Mouse (Mus musculus) c-Kit-positive CD71-positive TER-119-positive erythroid progenitor cells, embryonic 14.5 days (primary cell): Measurements from ENCODE around the gene Eif2ak4.

Experiments
- DNase-seq: peaks from one replicate; pipeline ENCODE4 v3.0.0-alpha.2; 2013; ENCODE audit warnings: low spot score

Gene Eif2ak4

GRCm38 (mm10) chr2:118405568-118405967 is 17.1 kb downstream of the Eif2ak4 start:
- no peak for DNase-seq

GRCm38 (mm10) chr2:118406811-118407210 is 18.4 kb downstream of the Eif2ak4 start:
- DNase-seq = no peak

GRCm38 (mm10) chr2:118408336-118408895 is 20.0 kb downstream of the Eif2ak4 start:
- DNase-seq = no peak

GRCm38 (mm10) chr2:118412821-118413220 is 24.4 kb downstream of the Eif2ak4 start:
- no peak for DNase-seq

GRCm38 (mm10) chr2:118415601-118416355 is 27.4 kb downstream of the Eif2ak4 start:
- no peak for DNase-seq

GRCm38 (mm10) chr2:118418076-118418475 is 29.7 kb downstream of the Eif2ak4 start:
- no peak for DNase-seq

- no peak for DNase-seq
These were observed 33.5 kb downstream of the Eif2ak4 start for GRCm38 (mm10) chr2:118421951-118422350.

GRCm38 (mm10) chr2:118422385-118422784 is 34.0 kb downstream of the Eif2ak4 start:
- no peak for DNase-seq

- DNase-seq = no peak
These were observed 39.9 kb downstream of the Eif2ak4 start for GRCm38 (mm10) chr2:118428296-118428695.

- no peak for DNase-seq
These were observed 40.9 kb downstream of the Eif2ak4 start for GRCm38 (mm10) chr2:118429297-118429696.

GRCm38 (mm10) chr2:118430630-118431029 is 42.2 kb downstream of the Eif2ak4 start:
- DNase-seq = no peak

- peak; percentile 19 for DNase-seq
These were observed 43.2 kb downstream of the Eif2ak4 start for GRCm38 (mm10) chr2:118431589-118431988.

- DNase-seq = no peak
These were observed 53.8 kb downstream of the Eif2ak4 start for GRCm38 (mm10) chr2:118442172-118442571.

- no peak for DNase-seq
These were observed 54.3 kb downstream of the Eif2ak4 start for GRCm38 (mm10) chr2:118442723-118443122.

GRCm38 (mm10) chr2:118445696-118446674 is 57.6 kb downstream of the Eif2ak4 start:
- DNase-seq = no peak

- DNase-seq = no peak
These were observed 59.8 kb downstream of the Eif2ak4 start for GRCm38 (mm10) chr2:118448181-118448580.

- DNase-seq = no peak
These were observed 62.6 kb downstream of the Eif2ak4 start for GRCm38 (mm10) chr2:118451056-118451455.

GRCm38 (mm10) chr2:118457029-118457428 is 68.6 kb downstream of the Eif2ak4 start:
- DNase-seq = no peak

- DNase-seq = no peak
These were observed 69.2 kb downstream of the Eif2ak4 start for GRCm38 (mm10) chr2:118457463-118458261.

- no peak for DNase-seq
These were observed 73.2 kb downstream of the Eif2ak4 start for GRCm38 (mm10) chr2:118461480-118462165.

GRCm38 (mm10) chr2:118463480-118463879 is 75.1 kb downstream of the Eif2ak4 start:
- no peak for DNase-seq
